Mouse (Mus musculus) bone marrow, adult 2 months (tissue): Measurements from ENCODE around the gene Col4a2. TPM values are rescaled to one million over a fixed set of nuclear protein-coding genes. Genes with fewer than 3 reads are reported as not detected.

Experiments
- H3K27ac ChIP-seq: fragments of 200-500 bp; 2 replicates; pipeline ENCODE4 v1.5.1; 2012; ENCODE audit warnings: low read depth, mild to moderate bottlenecking, control low read depth, inconsistent platforms, low read length; ENCODE audit not compliant: control insufficient read depth, poor library complexity, insufficient read depth
- H3K4me1 ChIP-seq: fragments of 200-500 bp; 2 replicates; pipeline ENCODE4 v1.6.1; 2011; ENCODE audit warnings: low read length; ENCODE audit not compliant: control insufficient read depth, insufficient read depth
- H3K4me3 ChIP-seq: fragments of 200-500 bp; replicated peaks from 2 replicates; pipeline ENCODE3; 2011; ENCODE audit warnings: mild to moderate bottlenecking, low read depth, low read length, control low read depth; ENCODE audit not compliant: control insufficient read depth
- CTCF ChIP-seq: fragments of 200-500 bp; IDR thresholded peaks from 2 replicates; pipeline ENCODE4 v1.5.1; 2011; ENCODE audit warnings: low read length, control low read depth; ENCODE audit not compliant: control insufficient read depth, insufficient read depth
- POLR2A ChIP-seq: fragments of 200-500 bp; IDR thresholded peaks from 2 replicates; pipeline ENCODE4 v1.6.1; 2011; ENCODE audit warnings: low read depth, mild to moderate bottlenecking, control low read depth, low read length, borderline replicate concordance; ENCODE audit not compliant: control insufficient read depth
- WGBS: fragments of 180-500 bp; shearing (Covaris S2); methylation state at CpG from one replicate; pipeline ENCODE4 v1.1.7; 2018; 5-methylcytosine and 5-hydroxymethylcytosine counted together
- polyA plus RNA-seq: library from polyadenylated mRNA; stranded (reverse); fragments of >200 nt; gene quantifications from 2 replicates; pipeline ENCODE4 v1.2.4, GENCODE M21; 2011; ENCODE audit warnings: low replicate concordance; ENCODE audit not compliant: missing spikeins, insufficient read depth, insufficient read length

Gene Col4a2
- polyA plus RNA-seq, 1 experiment, result 3.9 TPM

DNA sequence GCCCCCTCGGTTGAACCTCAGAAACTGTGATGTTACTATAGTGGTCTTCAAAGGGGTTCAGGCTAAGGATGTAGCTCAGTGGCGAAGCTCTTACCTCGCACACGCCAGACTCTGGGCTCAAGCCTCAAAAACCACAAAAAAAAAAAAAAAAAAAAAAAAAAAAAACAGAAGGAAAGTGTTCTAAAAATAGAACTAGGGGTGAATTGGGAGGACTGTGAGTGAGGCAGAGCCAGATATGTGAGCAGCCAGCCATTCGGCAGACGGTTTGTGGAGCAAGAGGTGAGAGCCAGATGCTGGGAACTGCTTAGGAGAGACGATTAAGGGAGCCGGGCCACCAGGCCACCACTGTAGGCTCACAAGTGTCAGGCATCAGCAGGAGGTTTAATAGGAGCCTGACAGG is 81.0 kb downstream of the Col4a2 start:
- Histone ChIP-seq H3K4me1 (peaks cover 4% of the 10 kb centered on the region), H3K4me3 (no peak overlapping the region), H3K27ac (no peak overlapping the region)
- 2% methylated on average over 8 of the region's 8 CpGs for WGBS
- TF ChIP-seq POLR2A, result no peak
- no peak for TF ChIP-seq CTCF

DNA sequence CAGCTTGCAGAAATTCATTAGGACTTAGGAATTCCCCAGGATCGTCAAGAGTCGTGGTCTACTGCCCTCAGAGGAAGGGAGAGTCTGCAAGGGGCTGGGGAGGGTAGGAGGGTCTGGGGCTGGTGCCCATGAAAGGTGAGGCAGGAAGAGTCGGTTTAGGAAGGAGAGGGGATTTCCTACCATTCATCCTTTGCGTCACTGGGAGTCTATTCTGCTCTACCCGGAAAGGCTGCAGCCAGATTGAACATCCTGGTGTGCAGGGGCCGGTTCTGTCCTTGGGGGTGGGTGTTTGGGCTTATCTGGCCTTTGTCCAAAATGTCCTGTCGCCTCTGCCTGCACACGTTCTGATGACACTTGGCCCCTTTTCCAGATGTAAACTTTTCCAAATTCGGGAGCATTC is 82.2 kb downstream of the Col4a2 start:
- Histone ChIP-seq H3K4me1 (peaks cover 4% of the 10 kb centered on the region), H3K27ac (no peak overlapping the region), H3K4me3 (no peak overlapping the region)
- 54% methylated on average over 9 of the region's 9 CpGs for WGBS
- TF ChIP-seq POLR2A, result no peak
- TF ChIP-seq CTCF, result no peak

DNA sequence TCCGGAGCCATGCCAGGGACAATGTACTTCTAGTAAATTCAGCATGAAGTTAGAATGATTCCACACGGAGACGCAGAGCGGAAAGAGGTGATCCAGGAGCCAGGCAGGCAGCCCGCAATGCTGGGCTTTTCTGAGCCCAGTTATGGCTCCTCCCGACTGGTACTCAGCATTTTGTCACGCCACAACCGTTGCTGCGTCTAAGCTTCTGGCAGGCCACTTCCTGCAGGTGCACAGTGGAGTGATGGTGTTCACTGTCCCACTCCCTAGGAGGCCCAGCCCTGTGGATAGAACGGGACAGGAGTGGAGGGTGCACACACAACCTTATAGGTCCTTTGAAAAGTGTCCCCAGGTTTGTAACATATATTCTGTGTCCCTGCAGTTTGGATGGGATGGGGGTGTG is 83.0 kb downstream of the Col4a2 start:
- H3K4me1 ChIP-seq, result peaks cover 4% of the 10 kb centered on the region
- WGBS, result 18% methylated on average over 10 of the region's 10 CpGs
- no peak overlapping the region for H3K27ac ChIP-seq
- no peak overlapping the region for H3K4me3 ChIP-seq
- TF ChIP-seq CTCF (no peak), POLR2A (no peak)

DNA sequence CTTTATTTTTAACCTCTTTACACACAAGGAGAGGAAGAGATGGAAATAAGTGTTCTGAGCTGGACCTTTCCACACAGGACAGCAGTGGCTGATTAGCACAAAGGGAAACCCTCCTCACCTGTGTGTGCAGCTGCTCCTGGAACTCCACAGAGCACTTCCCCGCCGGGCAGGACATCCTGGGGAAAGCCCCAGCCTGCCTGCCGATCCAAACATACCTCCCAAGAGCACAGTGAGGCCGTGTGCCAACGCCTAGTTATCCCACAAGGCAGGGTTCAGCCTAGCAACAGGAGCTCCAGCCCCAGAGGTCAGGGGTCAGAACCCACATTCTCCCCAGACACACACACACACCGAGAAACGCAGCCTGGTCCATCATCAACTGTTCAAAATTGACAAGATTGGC is 83.5 kb downstream of the Col4a2 start:
- 40% methylated on average over 7 of the region's 7 CpGs for WGBS
- Histone ChIP-seq H3K4me3 (no peak overlapping the region), H3K27ac (no peak overlapping the region), H3K4me1 (peaks cover 4% of the 10 kb centered on the region)
- no peak for TF ChIP-seq POLR2A
- TF ChIP-seq CTCF, result no peak

DNA sequence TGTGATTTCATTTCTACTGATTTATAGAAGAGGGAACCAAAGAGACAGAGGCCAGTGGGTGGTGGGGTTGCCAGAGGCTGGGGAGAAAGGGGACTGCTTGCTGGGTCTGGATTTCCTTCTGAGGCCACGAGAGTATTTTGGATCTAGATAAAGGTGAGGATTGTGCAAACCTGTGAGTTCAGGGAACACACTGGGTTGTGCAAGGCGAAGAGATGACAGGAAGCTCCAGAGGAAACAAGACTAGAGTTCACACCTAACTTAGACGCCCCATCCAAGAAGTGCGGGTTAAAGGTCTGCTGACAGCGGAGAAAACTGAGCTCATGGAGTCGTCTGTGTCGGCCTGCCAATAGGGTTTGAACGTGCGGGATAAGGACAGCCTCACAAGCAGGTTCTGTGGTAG is 84.5 kb downstream of the Col4a2 start:
- no peak overlapping the region; the same call in 1 of the 2 replicates for H3K27ac ChIP-seq
- no peak for TF ChIP-seq POLR2A
- TF ChIP-seq CTCF, result no peak
- no peak overlapping the region for H3K4me3 ChIP-seq
- H3K4me1 ChIP-seq, result peaks cover 4% of the 10 kb centered on the region
- 55% methylated on average over 9 of the region's 9 CpGs for WGBS

DNA sequence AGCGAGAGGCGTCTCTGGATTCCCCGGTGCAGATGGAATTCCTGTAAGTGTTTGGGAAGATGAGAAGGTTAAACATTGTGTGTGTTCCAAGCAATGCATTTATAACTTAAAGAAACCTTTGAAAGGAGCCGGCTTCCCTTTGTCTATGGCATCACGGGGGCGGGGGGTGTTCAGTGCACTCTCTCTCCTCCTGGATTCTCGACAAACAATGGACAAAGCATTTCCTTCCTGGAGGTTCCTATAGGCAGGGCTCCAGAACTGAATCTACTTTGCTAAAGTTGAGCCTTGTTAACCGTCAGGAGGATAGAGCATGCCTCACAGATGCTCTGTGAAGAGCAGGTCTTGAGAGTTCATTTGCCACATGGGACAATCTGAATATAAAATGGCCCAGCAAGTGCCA is 87.1 kb downstream of the Col4a2 start:
- no peak overlapping the region for H3K4me3 ChIP-seq
- WGBS, result 77% methylated on average over 8 of the region's 8 CpGs
- H3K27ac ChIP-seq, result no peak overlapping the region
- peaks cover 11% of the 10 kb centered on the region for H3K4me1 ChIP-seq
- TF ChIP-seq POLR2A (no peak), CTCF (no peak)

DNA sequence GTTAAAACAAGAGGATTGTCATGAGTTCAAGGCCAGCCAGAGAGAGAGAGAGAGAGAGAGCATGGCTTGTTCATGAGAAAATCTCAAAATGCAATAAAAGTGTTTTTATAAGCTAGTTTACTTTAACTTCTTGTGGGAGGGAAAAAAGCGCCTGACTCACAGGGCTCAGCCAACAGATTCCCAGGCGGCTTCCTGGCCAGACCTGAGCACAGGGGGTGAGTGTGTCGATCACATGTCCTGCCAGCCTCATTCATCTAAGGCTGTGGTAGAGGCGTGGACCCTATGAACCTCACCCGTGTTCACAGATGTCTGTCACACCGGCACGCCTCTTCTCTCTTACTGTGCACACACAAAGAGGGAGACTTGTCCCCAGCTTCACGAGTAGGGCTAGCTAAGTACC is 87.6 kb downstream of the Col4a2 start:
- 78% methylated on average over 8 of the region's 8 CpGs for WGBS
- Histone ChIP-seq H3K27ac (no peak overlapping the region), H3K4me1 (peaks cover 12% of the 10 kb centered on the region), H3K4me3 (no peak overlapping the region)
- TF ChIP-seq CTCF, result no peak
- no peak for TF ChIP-seq POLR2A

DNA sequence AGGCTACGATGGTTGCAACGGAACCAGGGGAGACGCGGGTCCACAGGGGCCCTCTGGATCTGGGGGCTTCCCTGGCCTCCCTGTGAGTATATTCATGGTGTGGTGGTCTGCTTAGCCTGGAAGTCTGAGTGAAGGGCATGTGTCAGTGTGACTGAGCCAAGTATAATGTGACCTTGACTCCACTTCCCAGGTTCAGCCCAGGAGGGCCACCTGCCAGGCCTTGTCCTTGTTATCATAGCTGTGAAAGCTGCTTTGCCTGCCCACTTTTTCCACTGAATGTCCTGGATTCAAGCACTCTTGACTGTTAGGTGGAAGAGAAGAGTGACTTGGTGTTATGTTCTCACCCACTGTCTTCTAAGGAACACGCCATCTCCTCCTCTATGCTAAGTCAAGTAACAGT is 88.6 kb downstream of the Col4a2 start:
- Histone ChIP-seq H3K4me1 (peaks cover 11% of the 10 kb centered on the region), H3K4me3 (no peak overlapping the region), H3K27ac (no peak overlapping the region)
- no peak for TF ChIP-seq POLR2A
- TF ChIP-seq CTCF, result no peak
- 94% methylated on average over 5 of the region's 5 CpGs for WGBS

DNA sequence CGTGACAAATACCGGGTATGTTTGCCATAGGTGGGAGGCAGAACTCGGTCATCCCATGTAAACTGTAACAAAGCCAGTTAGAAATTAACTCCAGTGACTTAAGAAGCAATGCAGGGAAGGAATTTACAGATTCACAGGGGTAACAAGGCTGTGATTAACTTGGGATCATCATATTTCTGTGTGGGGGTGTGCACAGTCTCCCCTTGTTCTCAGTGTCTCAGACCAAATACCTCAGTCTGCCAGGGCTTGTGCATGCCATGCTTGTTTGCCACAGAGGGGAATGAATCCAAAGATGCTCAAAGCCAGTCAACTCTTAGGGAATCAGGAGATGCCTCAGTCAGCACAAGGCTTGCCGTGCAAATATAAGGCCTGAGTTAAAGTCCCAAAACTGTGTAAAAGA is 89.6 kb downstream of the Col4a2 start:
- H3K4me3 ChIP-seq, result no peak overlapping the region
- no peak overlapping the region for H3K27ac ChIP-seq
- no peak for TF ChIP-seq POLR2A
- no peak for TF ChIP-seq CTCF
- WGBS, result 88% methylated on average over 4 of the region's 4 CpGs
- peaks cover 10% of the 10 kb centered on the region; the same call in 1 of the 2 replicates for H3K4me1 ChIP-seq

DNA sequence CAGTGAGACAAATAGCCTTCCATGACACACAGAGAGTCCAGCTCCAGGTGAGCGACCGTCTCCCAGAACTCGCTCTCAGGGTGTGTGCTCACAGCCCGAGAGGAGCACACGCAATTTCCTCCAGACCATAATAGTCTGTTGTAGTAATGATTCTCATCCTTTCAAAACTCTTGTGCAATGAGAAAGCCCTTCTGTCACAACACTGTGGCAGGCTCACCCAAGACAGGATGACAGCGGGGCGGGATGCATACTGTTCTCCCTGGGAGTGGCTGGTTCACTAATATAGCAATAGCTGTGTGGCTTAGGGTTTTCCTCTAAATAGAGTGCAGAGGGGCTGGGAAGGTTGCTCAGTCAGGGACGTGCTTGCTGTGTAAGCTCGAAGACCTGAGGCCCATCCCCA is 91.2 kb downstream of the Col4a2 start:
- H3K4me3 ChIP-seq, result no peak overlapping the region
- TF ChIP-seq CTCF (no peak), POLR2A (no peak)
- H3K4me1 ChIP-seq, result peaks cover 8% of the 10 kb centered on the region; the same call in 1 of the 2 replicates
- WGBS, result 46% methylated on average over 9 of the region's 9 CpGs
- H3K27ac ChIP-seq, result peak overlapping the region; percentile 71
